Mouse (Mus musculus): ENCODE data around the gene Cpne2.

Gene Cpne2

GRCm38 (mm10) chr8:94532873-94533671 is at the start of gene Cpne2:
Gene Cpne2, plus strand, starts transcription at chr8:94532990.
- in situ Hi-C loops (cut with MboI, MseI): no loop called here

- in situ Hi-C loops (cut with MboI, MseI): no loop called here
Observed at GRCm38 (mm10) chr8:94485288-94485687, 47.5 kb upstream of the Cpne2 start.

- in situ Hi-C loops (cut with MboI, MseI): no loop called here
Observed at GRCm38 (mm10) chr8:94485882-94486281, 46.9 kb upstream of the Cpne2 start.

- in situ Hi-C loops (cut with MboI, MseI): no loop called here
Observed at GRCm38 (mm10) chr8:94488016-94488415, 44.8 kb upstream of the Cpne2 start.

GRCm38 (mm10) chr8:94489809-94490483 is 42.8 kb upstream of the Cpne2 start:
- in situ Hi-C loops (cut with MboI, MseI): loop anchor here (5.0 kb wide), 1 partner anchor 158 kb away; no protein-coding TSS in a partner anchor

GRCm38 (mm10) chr8:94492021-94492681 is 40.6 kb upstream of the Cpne2 start:
- in situ Hi-C loops (cut with MboI, MseI): loop anchor here (5.0 kb wide), 1 partner anchor 160 kb away; no protein-coding TSS in a partner anchor

- in situ Hi-C loops (cut with MboI, MseI): loop anchor here (5.0 kb wide), 1 partner anchor 161 kb away; no protein-coding TSS in a partner anchor
Observed at GRCm38 (mm10) chr8:94493240-94493639, 39.5 kb upstream of the Cpne2 start.

GRCm38 (mm10) chr8:94515430-94516208 is 17.2 kb upstream of the Cpne2 start:
- in situ Hi-C loops (cut with MboI, MseI): no loop called here

- in situ Hi-C loops (cut with MboI, MseI): no loop called here
Observed at GRCm38 (mm10) chr8:94516209-94516593, 16.6 kb upstream of the Cpne2 start.

GRCm38 (mm10) chr8:94516766-94517165 is 16.0 kb upstream of the Cpne2 start:
- in situ Hi-C loops (cut with MboI, MseI): no loop called here

- in situ Hi-C loops (cut with MboI, MseI): no loop called here
Observed at GRCm38 (mm10) chr8:94518331-94518730, 14.5 kb upstream of the Cpne2 start.

- in situ Hi-C loops (cut with MboI, MseI): no loop called here
Observed at GRCm38 (mm10) chr8:94519021-94519420, 13.8 kb upstream of the Cpne2 start.

- in situ Hi-C loops (cut with MboI, MseI): no loop called here
Observed at GRCm38 (mm10) chr8:94521481-94521880, 11.3 kb upstream of the Cpne2 start.

- in situ Hi-C loops (cut with MboI, MseI): no loop called here
Observed at GRCm38 (mm10) chr8:94522482-94522881, 10.3 kb upstream of the Cpne2 start.

- in situ Hi-C loops (cut with MboI, MseI): no loop called here
Observed at GRCm38 (mm10) chr8:94524554-94524953, 8.2 kb upstream of the Cpne2 start.

- in situ Hi-C loops (cut with MboI, MseI): no loop called here
Observed at GRCm38 (mm10) chr8:94527178-94527577, 5.6 kb upstream of the Cpne2 start.

GRCm38 (mm10) chr8:94528245-94528644 is 4.5 kb upstream of the Cpne2 start:
- in situ Hi-C loops (cut with MboI, MseI): no loop called here

GRCm38 (mm10) chr8:94529875-94530274 is 2.9 kb upstream of the Cpne2 start:
- in situ Hi-C loops (cut with MboI, MseI): no loop called here

GRCm38 (mm10) chr8:94530643-94531042 is 2.1 kb upstream of the Cpne2 start:
- in situ Hi-C loops (cut with MboI, MseI): no loop called here

GRCm38 (mm10) chr8:94532000-94532399 is 790 bp upstream of the Cpne2 start:
- in situ Hi-C loops (cut with MboI, MseI): no loop called here

- in situ Hi-C loops (cut with MboI, MseI): no loop called here
Observed at GRCm38 (mm10) chr8:94532525-94532872, 291 bp upstream of the Cpne2 start.

- in situ Hi-C loops (cut with MboI, MseI): no loop called here
Observed at GRCm38 (mm10) chr8:94534612-94535011, 1.8 kb downstream of the Cpne2 start.
